In genomic region chr10:75935680-75936541, GRCm38 (mm10) we compare ENCODE assay signal across 8 mouse cellular contexts. TPM values are rescaled to one million over a fixed set of nuclear protein-coding genes. Genes with fewer than 3 reads are reported as not detected.
A peak's percentile ranks its signal among the peaks of the same experiment; 100 is the strongest.
DNase-seq lines count a peak whose midpoint lies in the region; ATAC-seq and TF ChIP-seq lines count a peak whose summit lies in the region.

Mmp11 (minus strand) TSS chr10:75936496.

- H3K27me3 ChIP-seq in forebrain, embryonic 13.5 days: peaks cover 58% of the 10 kb centered on the region
- peaks cover 15% of the 10 kb centered on the region for H3K27me3 ChIP-seq in liver, postnatal 0 days (ENCODE audit: insufficient read depth, low read length)
- H3K27me3 ChIP-seq in neural tube, embryonic 13.5 days: peaks cover 36% of the 10 kb centered on the region
- H3K27me3 ChIP-seq in testis, adult 2 months (ENCODE audit: control insufficient read depth, insufficient read depth, low read length): no peaks in the 10 kb centered on the region

- DNase-seq in ES-E14 (ENCODE audit: low read depth, low spot score): peak; percentile 94
- DNase-seq in heart, postnatal 14 days: peak; percentile 61 to 70
- peak; percentile 86 for DNase-seq in large intestine, adult 2 months (ENCODE audit: low read depth, low spot score)
- peak; percentile 95 for DNase-seq in liver, postnatal 0 days

- peak within 1 kb of the TSS; percentile 88 for H3K9ac ChIP-seq in ES-E14 (ENCODE audit: insufficient read depth, low read depth, low read length, poor library complexity, severe bottlenecking)
- peak within 1 kb of the TSS; percentile 58 for H3K9ac ChIP-seq in forebrain, embryonic 13.5 days
- H3K9ac ChIP-seq in liver, postnatal 0 days (replicated peaks): peak within 1 kb of the TSS; percentile 81
- H3K9ac ChIP-seq in neural tube, embryonic 13.5 days: peak within 1 kb of the TSS; percentile 74

- H3K9me3 ChIP-seq in ES-E14 (ENCODE audit: control insufficient read depth, insufficient read depth, low read depth, low read length): no peaks in the 10 kb centered on the region
- no peaks in the 10 kb centered on the region for H3K9me3 ChIP-seq in forebrain, embryonic 13.5 days (replicated peaks)
- no peaks in the 10 kb centered on the region for H3K9me3 ChIP-seq in liver, postnatal 0 days (ENCODE audit: low read length)
- no peaks in the 10 kb centered on the region for H3K9me3 ChIP-seq in neural tube, embryonic 13.5 days

- peak within 1 kb of the TSS; percentile 89 to 96 for H3K4me3 ChIP-seq in ES-E14 (ENCODE audit: insufficient read depth in 1 of 2, low read depth in 1 of 2, low read length in 2 of 2, poor library complexity in 1 of 2, severe bottlenecking in 1 of 2)
- H3K4me3 ChIP-seq in forebrain, embryonic 13.5 days: peak within 1 kb of the TSS; percentile 54
- H3K4me3 ChIP-seq in liver, postnatal 0 days (ENCODE audit: low read depth, low read length): peak within 1 kb of the TSS; percentile 77
- H3K4me3 ChIP-seq in neural tube, embryonic 13.5 days: peak within 1 kb of the TSS; percentile 58
- H3K4me3 ChIP-seq in testis, adult 2 months (ENCODE audit: control insufficient read depth, low read depth, low read length): peak within 1 kb of the TSS; percentile 92

- intact Hi-C loops in heart, postnatal 14 days (cut with DNase I): no loop called here

- peak within 1 kb of the TSS; percentile 87 for H3K27ac ChIP-seq in ES-E14 (ENCODE audit: insufficient read depth, low read depth, low read length, poor library complexity, severe bottlenecking)
- no peak within 1 kb of the TSS for H3K27ac ChIP-seq in forebrain, embryonic 13.5 days
- peak within 1 kb of the TSS; percentile 90 for H3K27ac ChIP-seq in liver, postnatal 0 days (ENCODE audit: low read depth)
- peak within 1 kb of the TSS; percentile 66 for H3K27ac ChIP-seq in neural tube, embryonic 13.5 days (replicated peaks)
- peak within 1 kb of the TSS; percentile 68 for H3K27ac ChIP-seq in testis, adult 2 months (ENCODE audit: control insufficient read depth, insufficient read depth, low read depth, low read length)

- peak; percentile 67 for TF ChIP-seq POLR2A in testis, adult 2 months (IDR thresholded peaks at IDR 0.05; ENCODE audit: control insufficient read depth, low read depth, low read length)

- in situ Hi-C loops in ES-E14 (cut with MboI; ENCODE audit: low sequenced_read_pairs in 2 of 2, unreplicated experiment in 2 of 2): no loop called here

- peak within 1 kb of the TSS; percentile 89 for H3K4me2 ChIP-seq in forebrain, embryonic 13.5 days
- H3K4me2 ChIP-seq in liver, postnatal 0 days (ENCODE audit: low read depth, low read length): peak within 1 kb of the TSS; percentile 87
- peak within 1 kb of the TSS; percentile 83 for H3K4me2 ChIP-seq in neural tube, embryonic 13.5 days

- 2% methylated on average over 50 of the region's 51 CpGs for WGBS in forebrain, embryonic 13.5 days
- 6% methylated on average over 51 of the region's 51 CpGs for WGBS in large intestine, adult 2 months
- 2% methylated on average over 51 of the region's 51 CpGs for WGBS in liver, postnatal 0 days (ENCODE audit: insufficient replicate concordance)
- 2% methylated on average over 50 of the region's 51 CpGs for WGBS in neural tube, embryonic 13.5 days

- ATAC-seq in cerebellum, adult (ENCODE audit: insufficient number of reproducible peaks, low FRiP score, low TSS enrichment): peak; percentile 88
- peak; percentile 38; the same call in 1 of the 2 replicates for ATAC-seq in forebrain, embryonic 13.5 days
- ATAC-seq in liver, postnatal 0 days: peak; percentile 76
- peak; percentile 50 for ATAC-seq in neural tube, embryonic 13.5 days (ENCODE audit: low read depth)

- no peak for TF ChIP-seq EP300 in liver, postnatal 0 days (IDR thresholded peaks at IDR 0.05; ENCODE audit: low read depth)

- no peak for TF ChIP-seq CTCF in liver, postnatal 0 days (IDR thresholded peaks at IDR 0.05; ENCODE audit: low read depth)
- no peak for TF ChIP-seq CTCF in testis, adult 2 months (IDR thresholded peaks at IDR 0.05; ENCODE audit: control insufficient read depth, insufficient read depth, insufficient replicate concordance, low read depth, low read length)

- H3K4me1 ChIP-seq in ES-E14 (ENCODE audit: control insufficient read depth in 2 of 2, insufficient read depth in 2 of 2, low read length in 2 of 2, poor library complexity in 1 of 2): peaks cover 6 to 24% of the 10 kb centered on the region in 2 experiments; a peak in 3 of 4 replicates
- H3K4me1 ChIP-seq in forebrain, embryonic 13.5 days: peaks cover 38% of the 10 kb centered on the region
- peaks cover 62% of the 10 kb centered on the region for H3K4me1 ChIP-seq in liver, postnatal 0 days (ENCODE audit: insufficient read depth)
- H3K4me1 ChIP-seq in neural tube, embryonic 13.5 days (replicated peaks): peaks cover 54% of the 10 kb centered on the region
- peaks cover 21% of the 10 kb centered on the region for H3K4me1 ChIP-seq in testis, adult 2 months (ENCODE audit: control insufficient read depth, insufficient read depth, low read length)

- H3K36me3 ChIP-seq in ES-E14 (ENCODE audit: control insufficient read depth, insufficient read depth, low read length, poor library complexity, severe bottlenecking): peaks cover 21% of the 10 kb centered on the region
- H3K36me3 ChIP-seq in forebrain, embryonic 13.5 days (ENCODE audit: poor library complexity, severe bottlenecking): no peaks in the 10 kb centered on the region
- H3K36me3 ChIP-seq in liver, postnatal 0 days (replicated peaks; ENCODE audit: insufficient read depth, low read length): peaks cover 9% of the 10 kb centered on the region
- H3K36me3 ChIP-seq in neural tube, embryonic 13.5 days: no peaks in the 10 kb centered on the region
- H3K36me3 ChIP-seq in testis, adult 2 months (ENCODE audit: control insufficient read depth, insufficient read depth, low read length): no peaks in the 10 kb centered on the region

TF ChIP-seq in ES-E14, 5 proteins besides CTCF, POLR2A, EP300 and RAD21:
- TF ChIP-seq ZNF384 (IDR thresholded peaks at IDR 0.05; ENCODE audit: low read depth, low read length): no peak
- TF ChIP-seq HCFC1 (IDR thresholded peaks at IDR 0.05; ENCODE audit: borderline replicate concordance, insufficient read depth, low read length): peak; percentile 67; the same call in 1 of the 2 replicates
- no peak for TF ChIP-seq CHD2 (IDR thresholded peaks at IDR 0.05; ENCODE audit: low read depth, low read length)
- TF ChIP-seq ZC3H11A (IDR thresholded peaks at IDR 0.05; ENCODE audit: borderline replicate concordance, low read depth, low read length): no peak
- no peak for TF ChIP-seq MAFK (IDR thresholded peaks at IDR 0.05; ENCODE audit: insufficient read depth, low read depth, low read length)

RNA-seq across cellular contexts. Expression of gene Mmp11, which starts in this region (rescaled TPM):
- 52.4 and 137 TPM in 2 replicates for total RNA-seq in ES-E14 (2012; rRNA removed)
- polyA plus RNA-seq in forebrain, embryonic 13.5 days (2015; fragmentation: Nextera tagmentation; extraction: Ambion mirVana): 20.8 and 25.9 TPM in 2 replicates
- total RNA-seq in heart, postnatal 14 days (2021): 1 to 10 TPM; 5.0 to 9.7 TPM
- polyA plus RNA-seq in large intestine, adult 2 months (2012; rRNA removed): 5.3 and 7.6 TPM in 2 replicates
- 2.8 and 3.6 TPM in 2 replicates for polyA plus RNA-seq in liver, postnatal 0 days (2015; fragmentation: Nextera tagmentation; extraction: Ambion mirVana)
- 39.0 and 40.4 TPM in 2 replicates for polyA plus RNA-seq in neural tube, embryonic 13.5 days (2015; fragmentation: Nextera tagmentation; extraction: Ambion mirVana)
- 6.9 and 7.5 TPM in 2 replicates for polyA plus RNA-seq in testis, adult 2 months (2012; rRNA removed)

Comparison
In these comparisons a context has a peak if more than half of its experiments do, and no peak if none do; other contexts are left out.
1. ATAC-seq: peak in every context shown above with its lines; median percentile 88 in cerebellum, adult; 76 in liver, postnatal 0 days; 50 in neural tube, embryonic 13.5 days; 38 in forebrain, embryonic 13.5 days.